Mouse (Mus musculus) neural tube, embryonic 13.5 days (tissue): ENCODE results near the gene Actrt1. TPM values are rescaled to one million over a fixed set of nuclear protein-coding genes. Genes with fewer than 3 reads are reported as not detected.

Source experiments
- ATAC-seq: fragments of 200-750 bp; cut with Nextera tagmentation; 2 replicates; pipeline ENCODE4 v1.8.0; 2017; ENCODE audit warnings: low read depth, mild to moderate bottlenecking, moderate TSS enrichment, moderate library complexity
- H3K27ac ChIP-seq: fragments of 300-500 bp; sonication (generic); replicated peaks from 2 replicates; pipeline ENCODE4 v1.5.1; 2015; ENCODE audit warnings: moderate library complexity, mild to moderate bottlenecking, inconsistent platforms
- H3K27me3 ChIP-seq: fragments of 300-500 bp; sonication (generic); 2 replicates; pipeline ENCODE4 v1.6.1; 2015; ENCODE audit warnings: mild to moderate bottlenecking, inconsistent platforms
- H3K36me3 ChIP-seq: fragments of 300-500 bp; sonication (generic); 2 replicates; pipeline ENCODE4 v1.6.1; 2015; ENCODE audit warnings: mild to moderate bottlenecking, inconsistent platforms
- H3K4me1 ChIP-seq: fragments of 300-500 bp; sonication (generic); replicated peaks from 2 replicates; pipeline ENCODE4 v1.6.1; 2015; ENCODE audit warnings: inconsistent platforms
- H3K4me2 ChIP-seq: fragments of 300-500 bp; sonication (generic); 2 replicates; pipeline ENCODE4 v1.6.1; 2015; ENCODE audit warnings: inconsistent platforms, mild to moderate bottlenecking, moderate library complexity
- H3K4me3 ChIP-seq: fragments of 300-500 bp; sonication (generic); 2 replicates; pipeline ENCODE4 v1.5.1; 2015; ENCODE audit warnings: mild to moderate bottlenecking, inconsistent platforms
- H3K9ac ChIP-seq: fragments of 300-500 bp; sonication (generic); 2 replicates; pipeline ENCODE4 v1.6.1; 2015; ENCODE audit warnings: moderate library complexity, mild to moderate bottlenecking, inconsistent platforms
- H3K9me3 ChIP-seq: fragments of 300-500 bp; sonication (generic); 2 replicates; pipeline ENCODE4 v1.6.1; 2016; ENCODE audit warnings: inconsistent platforms
- WGBS: fragments of 180-500 bp; shearing (Covaris S2); methylation state at CpG from one replicate; pipeline ENCODE4 v1.1.7; 2015; 5-methylcytosine and 5-hydroxymethylcytosine counted together
- polyA plus RNA-seq: library from polyadenylated mRNA; unstranded; fragments of >200 nt; fragmentation: Nextera tagmentation; extraction: Ambion mirVana; gene quantifications from 2 replicates; pipeline ENCODE4 v1.2.1, GENCODE M21; 2015

Gene Actrt1
- polyA plus RNA-seq, result not detected in 2 replicates

GRCm38 (mm10) chrX:46328707-46329106, at the start of gene Actrt1:
Actrt1 (plus strand) TSS chrX:46329007.
- no peak for ATAC-seq

DNA sequence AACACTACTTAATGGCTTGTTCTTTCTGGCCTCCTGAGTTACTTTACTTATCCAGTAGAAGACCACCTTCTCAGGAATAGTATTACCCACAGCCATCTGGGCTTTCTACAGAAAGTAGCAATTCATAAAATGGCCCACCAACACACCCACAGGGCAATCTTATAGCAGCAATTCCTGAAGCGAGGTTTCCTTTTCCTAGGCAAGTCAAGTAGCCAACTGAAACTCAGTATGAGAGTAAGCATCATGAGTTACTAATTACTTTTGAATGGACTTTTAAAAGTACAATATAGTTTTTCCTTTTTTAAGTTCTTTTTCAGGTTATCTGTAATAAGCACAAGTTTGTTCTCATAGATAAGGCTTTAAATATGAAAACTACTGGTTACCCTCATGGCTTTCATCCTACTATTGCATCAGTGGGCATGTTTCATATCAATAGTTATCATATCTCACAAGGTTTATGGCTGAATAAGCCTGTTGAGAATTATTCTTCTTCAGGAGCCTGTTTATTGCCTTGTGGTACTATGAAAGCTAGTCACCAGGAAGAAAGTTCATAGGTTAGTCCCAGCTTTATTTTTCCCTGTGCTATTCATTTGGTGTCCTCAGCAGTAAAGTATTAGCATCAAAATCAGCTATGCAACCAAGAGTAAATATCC, 2.8 kb downstream of the Actrt1 start:
- 80% methylated on average over 1 of the region's 1 CpGs for WGBS
- Histone ChIP-seq H3K36me3 (no peaks in the 10 kb centered on the region), H3K9ac (no peak overlapping the region), H3K4me3 (no peak overlapping the region), H3K27me3 (no peaks in the 10 kb centered on the region), H3K27ac (no peak overlapping the region), H3K9me3 (no peaks in the 10 kb centered on the region), H3K4me1 (no peaks in the 10 kb centered on the region), H3K4me2 (no peak overlapping the region)
- ATAC-seq, result no peak

More at GRCm38 (mm10) chrX:46328707-46329106, at the start of gene Actrt1:
- H3K4me1 ChIP-seq, result no peaks in the 10 kb centered on the region
- H3K36me3 ChIP-seq, result no peaks in the 10 kb centered on the region
- H3K9ac ChIP-seq, result no peak within 1 kb of the TSS
- no peaks in the 10 kb centered on the region for H3K27me3 ChIP-seq
- no peak within 1 kb of the TSS for H3K4me2 ChIP-seq
- H3K27ac ChIP-seq, result no peak within 1 kb of the TSS
- no peak within 1 kb of the TSS for H3K4me3 ChIP-seq
- no peaks in the 10 kb centered on the region for H3K9me3 ChIP-seq
